Mouse (Mus musculus): ENCODE data around the gene Frmpd3. TPM values are rescaled to one million over a fixed set of nuclear protein-coding genes. Genes with fewer than 3 reads are reported as not detected.

The Frmpd3 gene
- not detected for total RNA-seq (2023)

GRCm38 (mm10) chrX:140341656-140342392 is at the start of gene Frmpd3:
Frmpd3 (plus strand) TSS chrX:140342263.

GRCm38 (mm10) chrX:140456279-140456731 is 114.2 kb downstream of the Frmpd3 start, which contains the start of gene Prps1:
Prps1 (plus strand) TSS chrX:140456613.

Other genes starting within 250 kb of the Frmpd3 start
- gene Prps1, start 114.3 kb downstream of the Frmpd3 start, total RNA-seq (2023): 10 to 100 TPM; 45.2 to 45.4 TPM